In genomic region chr1:152553912-152554547, GRCm38 (mm10) we compare ENCODE assay signal across 12 mouse cellular contexts.
DNase-seq lines count a peak whose midpoint lies in the region; ATAC-seq lines count a peak whose summit lies in the region.
"Had no signal": no experiment of that assay in that cellular context is flagged by ENCODE, and none has a peak within 500 bp of the region (broad histone marks: within the 10 kb centered on the region; RNA-seq: fewer than 3 reads in every experiment).

No protein-coding gene starts in this region.

- H3K9me3 ChIP-seq in midbrain, embryonic 10.5 days (replicated peaks): no peaks in the 10 kb centered on the region
- no peaks in the 10 kb centered on the region for H3K9me3 ChIP-seq in midbrain, embryonic 11.5 days (ENCODE audit: control insufficient read depth, low read length)
- no peaks in the 10 kb centered on the region for H3K9me3 ChIP-seq in kidney, embryonic 16.5 days (ENCODE audit: low read length)
- no peaks in the 10 kb centered on the region for H3K9me3 ChIP-seq in stomach, embryonic 15.5 days
- H3K9me3 ChIP-seq: hindbrain, embryonic 15.5 days; liver, embryonic 13.5 days had no signal

- H3K9ac ChIP-seq in midbrain, embryonic 11.5 days (ENCODE audit: low read length): no peak overlapping the region
- H3K9ac ChIP-seq in kidney, embryonic 16.5 days (replicated peaks; ENCODE audit: low read length): peak overlapping the region; percentile 13; the same call in 1 of the 2 replicates
- H3K9ac ChIP-seq in stomach, embryonic 15.5 days: no peak overlapping the region
- H3K9ac ChIP-seq: hindbrain, embryonic 15.5 days; liver, embryonic 13.5 days had no signal

- DNase-seq in heart, adult 9 months (ENCODE audit: low spot score in 2 of 2): peak; percentile 29 to 60
- DNase-seq in heart, adult 8-10 months (ENCODE audit: low spot score): no peak
- DNase-seq in midbrain, embryonic 10.5 days (ENCODE audit: low spot score): no peak
- no peak for DNase-seq in midbrain, embryonic 11.5 days (ENCODE audit: low spot score, missing footprints)
- no peak for DNase-seq in embryo, embryonic 11 days
- no peak for DNase-seq in left cerebral cortex, adult 9 months (ENCODE audit: low spot score in 2 of 2)
- DNase-seq: cerebellum, adult 9-11 months; liver, embryonic 13.5 days had no signal

- H3K27me3 ChIP-seq in midbrain, embryonic 10.5 days (ENCODE audit: low read depth, poor library complexity, severe bottlenecking): peaks cover 15% of the 10 kb centered on the region; the same call in 1 of the 2 replicates
- no peaks in the 10 kb centered on the region for H3K27me3 ChIP-seq in midbrain, embryonic 11.5 days (ENCODE audit: control insufficient read depth, insufficient read depth, low read length)
- H3K27me3 ChIP-seq in kidney, embryonic 16.5 days (ENCODE audit: insufficient read depth, low read length): no peaks in the 10 kb centered on the region
- H3K27me3 ChIP-seq in stomach, embryonic 15.5 days (replicated peaks): no peaks in the 10 kb centered on the region
- H3K27me3 ChIP-seq: hindbrain, embryonic 15.5 days; liver, embryonic 13.5 days had no signal

- H3K36me3 ChIP-seq in midbrain, embryonic 10.5 days: peaks cover 43% of the 10 kb centered on the region
- H3K36me3 ChIP-seq in midbrain, embryonic 11.5 days (ENCODE audit: control insufficient read depth, insufficient read depth, low read length): no peaks in the 10 kb centered on the region
- peaks cover 11% of the 10 kb centered on the region for H3K36me3 ChIP-seq in kidney, embryonic 16.5 days (ENCODE audit: insufficient read depth, low read length)
- H3K36me3 ChIP-seq in stomach, embryonic 15.5 days: no peaks in the 10 kb centered on the region

- H3K4me3 ChIP-seq in midbrain, embryonic 10.5 days: no peak overlapping the region
- no peak overlapping the region for H3K4me3 ChIP-seq in midbrain, embryonic 11.5 days (ENCODE audit: low read depth, low read length)
- no peak overlapping the region for H3K4me3 ChIP-seq in kidney, embryonic 16.5 days (ENCODE audit: low read length)
- no peak overlapping the region for H3K4me3 ChIP-seq in stomach, embryonic 15.5 days (replicated peaks)
- H3K4me3 ChIP-seq: hindbrain, embryonic 15.5 days; liver, embryonic 13.5 days had no signal

- peaks cover 37% of the 10 kb centered on the region for H3K4me1 ChIP-seq in midbrain, embryonic 10.5 days
- peaks cover 13% of the 10 kb centered on the region for H3K4me1 ChIP-seq in midbrain, embryonic 11.5 days (ENCODE audit: control insufficient read depth, insufficient read depth, low read length)
- H3K4me1 ChIP-seq in kidney, embryonic 16.5 days (ENCODE audit: insufficient read depth, low read length): peaks cover 75% of the 10 kb centered on the region
- peaks cover 20% of the 10 kb centered on the region for H3K4me1 ChIP-seq in stomach, embryonic 15.5 days
- H3K4me1 ChIP-seq: liver, embryonic 13.5 days had no signal

- 0 out of 2 replicates have a peak overlapping the region, but pooled peaks have one; percentile 7 for H3K27ac ChIP-seq in midbrain, embryonic 10.5 days (replicated peaks)
- no peak overlapping the region for H3K27ac ChIP-seq in midbrain, embryonic 11.5 days (ENCODE audit: low read depth, low read length)
- peak overlapping the region; percentile 68 for H3K27ac ChIP-seq in kidney, embryonic 16.5 days (ENCODE audit: low read length)
- 0 out of 2 replicates have a peak overlapping the region, but pooled peaks have one; percentile 8 for H3K27ac ChIP-seq in stomach, embryonic 15.5 days
- H3K27ac ChIP-seq: hindbrain, embryonic 15.5 days; liver, embryonic 13.5 days had no signal

- H3K4me2 ChIP-seq in midbrain, embryonic 11.5 days: no peak overlapping the region
- no peak overlapping the region for H3K4me2 ChIP-seq in kidney, embryonic 16.5 days (replicated peaks; ENCODE audit: low read depth, low read length)
- H3K4me2 ChIP-seq in stomach, embryonic 15.5 days: no peak overlapping the region
- H3K4me2 ChIP-seq: heart, embryonic 11.5 days; hindbrain, embryonic 15.5 days; liver, embryonic 13.5 days had no signal

- 82% methylated on average over 15 of the region's 15 CpGs for WGBS in midbrain, embryonic 10.5 days
- 75% methylated on average over 15 of the region's 15 CpGs for WGBS in midbrain, embryonic 11.5 days
- 42% methylated on average over 15 of the region's 15 CpGs for WGBS in kidney, embryonic 16.5 days
- WGBS in stomach, embryonic 15.5 days: 70% methylated on average over 15 of the region's 15 CpGs

- no peak for ATAC-seq in midbrain, embryonic 11.5 days (ENCODE audit: low FRiP score)
- ATAC-seq in kidney, embryonic 16.5 days (ENCODE audit: low FRiP score, low TSS enrichment): no peak; the same call in 1 of the 2 replicates
- no peak for ATAC-seq in stomach, embryonic 15.5 days (ENCODE audit: insufficient read depth, low FRiP score, low read depth)

Comparison
In these comparisons a context has a peak if more than half of its experiments do, and no peak if none do; other contexts are left out.
1. DNase-seq: peak in heart, adult 9 months (2 of 2); none in heart, adult 8-10 months (single experiment), midbrain, embryonic 10.5 days (single experiment), midbrain, embryonic 11.5 days (single experiment), embryo, embryonic 11 days (single experiment) and left cerebral cortex, adult 9 months (0 of 2).